Mouse (Mus musculus): ENCODE data around the gene Rhog.

GRCm38 (mm10) chr7:102249531-102249895 is 6.3 kb downstream of the Rhog start:
- TF ChIP-seq CTCF (IDR thresholded peaks at IDR 0.05; ENCODE audit: low read depth), result no peak
- TF ChIP-seq EP300 (IDR thresholded peaks at IDR 0.05; ENCODE audit: low read depth), result no peak
